Mouse (Mus musculus) embryonic stem cell, embryonic (primary cell): ENCODE measurements around the gene Rnf31.

Source experiments
- CTCF ChIA-PET, 4 experiments: fragments of 300-600 bp in 2 of 4; fragments of 350-600 bp in 2 of 4; sonication (Branson Sonifier 250); formaldehyde crosslinking; loops; one replicate each; lab custom pipeline; 2022; ENCODE audit warnings: inconsistent platforms in 2 of 4; lab: Charles Lee
- POLR2A ChIA-PET, 4 experiments: fragments of 300-600 bp in 2 of 4; fragments of 350-600 bp in 2 of 4; sonication (Branson Sonifier 250); formaldehyde crosslinking; loops; one replicate each; lab custom pipeline; 2022; ENCODE audit warnings: antibody characterized with exemption in 4 of 4, inconsistent platforms in 1 of 4; lab: Charles Lee

Gene Rnf31

DNA sequence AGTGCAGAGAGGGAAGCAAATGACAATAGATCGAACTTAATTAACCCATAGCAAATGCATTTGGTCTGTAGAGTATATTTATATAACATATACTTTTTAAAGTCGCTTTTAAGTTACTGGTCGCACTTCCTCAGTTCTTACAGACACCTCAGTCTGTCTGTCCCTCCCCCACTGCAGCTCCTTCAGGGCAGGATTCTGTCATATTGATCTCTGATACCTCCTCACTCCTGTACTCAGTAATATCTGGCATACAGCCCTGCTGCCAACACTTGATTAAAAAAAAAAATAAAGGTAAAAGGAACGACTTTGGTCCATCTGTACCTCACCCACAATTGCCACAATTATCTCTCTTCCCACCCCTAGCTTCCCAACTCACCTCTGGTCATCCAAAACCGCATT, 7.2 kb upstream of the Rnf31 start:
- POLR2A ChIA-PET, result interaction anchor here (0.5 to 3.5 kb wide), 15 partner anchors 8 to 299 kb away, joined by 3 to 29 read pairs (median 4); partner anchors contain the start of genes A730061H03Rik (in 2 of the 4), Dcaf11 (in 2 of the 4), Fitm1 (in 2 of the 4) and Pck2 (in 2 of the 4)
- CTCF ChIA-PET, result interaction anchor here in 3 of 4 experiments (0.6 to 1.9 kb wide), 6 partner anchors 17 to 178 kb away, joined by 3 to 6 read pairs (median 4); no protein-coding TSS in a partner anchor

DNA sequence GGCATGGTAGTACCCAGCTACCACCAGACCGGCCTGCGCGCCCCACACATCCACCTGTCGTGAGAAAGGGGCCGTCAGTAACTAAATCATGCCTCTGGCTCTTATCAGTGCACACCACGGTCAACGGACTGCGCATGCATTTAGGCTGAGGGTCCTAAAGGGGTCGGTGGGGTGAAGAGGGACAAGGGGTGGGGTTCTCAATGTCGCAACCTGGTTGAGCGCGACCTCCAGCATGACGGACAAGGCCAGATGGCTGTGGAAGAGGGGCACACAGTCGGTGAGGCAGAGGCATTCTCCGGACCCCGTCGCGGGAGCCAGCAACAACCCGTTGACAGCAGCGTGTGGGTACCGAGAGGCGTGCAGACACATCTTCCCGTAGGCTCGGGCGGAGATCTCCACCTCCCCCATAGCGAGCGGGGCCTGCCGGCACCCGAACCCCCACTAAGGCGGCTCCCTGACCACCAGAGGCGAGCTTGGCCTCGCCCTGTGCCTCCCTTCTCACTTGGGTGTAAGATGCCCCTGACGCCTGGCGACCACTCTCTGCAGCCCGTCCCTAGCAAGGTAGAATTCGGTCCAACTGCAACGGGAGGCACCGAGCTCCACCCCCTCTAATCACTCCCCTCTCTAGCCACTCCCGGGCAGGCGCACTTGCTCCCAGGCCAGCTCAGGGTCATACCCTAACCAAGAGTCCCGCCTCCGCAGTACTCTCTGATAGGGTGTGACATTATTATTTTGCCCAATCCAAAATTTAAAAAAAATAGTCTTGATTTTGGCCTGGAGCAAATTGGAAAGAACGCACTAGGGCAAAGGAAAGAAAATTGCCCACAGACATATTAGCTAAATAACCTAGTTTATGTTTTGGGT, 6.6 kb upstream of the Rnf31 start, which contains the start of gene Emc9:
Gene Emc9, minus strand, starts transcription at position 601 of the 864 bp plus-strand sequence.
- POLR2A ChIA-PET, result interaction anchor here (0.5 to 3.5 kb wide), 35 partner anchors 9 to 691 kb away, joined by 3 to 29 read pairs (median 4); partner anchors contain the start of genes A730061H03Rik (in 3 of the 4), Pck2 (in 3 of the 4), Dcaf11 (in 2 of the 4) and Fitm1 (in 2 of the 4)
- CTCF ChIA-PET, result interaction anchor here in 3 of 4 experiments (0.5 to 1.6 kb wide), 11 partner anchors 10 to 411 kb away, joined by 3 to 6 read pairs (median 4); partner anchors contain the start of genes A730061H03Rik (in 1 of the 3) and Fitm1 (in 1 of the 3)

DNA sequence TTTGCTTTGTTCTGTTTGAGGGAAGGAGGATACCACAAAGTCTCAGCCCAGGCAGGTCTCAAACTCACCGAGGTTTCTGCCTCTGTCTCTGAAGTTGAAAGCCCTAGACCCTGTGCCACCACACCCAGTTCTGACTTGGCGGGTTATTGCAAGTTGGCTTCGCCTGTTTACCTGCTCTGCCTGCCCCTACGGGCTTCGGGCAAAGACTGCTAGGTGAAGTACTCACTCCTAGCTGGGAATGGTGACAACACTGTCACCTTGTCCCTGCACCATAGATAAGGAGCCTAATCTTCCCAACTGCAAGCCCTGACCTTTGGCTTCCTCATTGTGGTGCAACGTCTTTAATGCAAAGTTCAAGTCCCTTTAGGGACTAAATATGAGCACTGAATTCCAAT, 5.9 kb upstream of the Rnf31 start:
- POLR2A ChIA-PET, result interaction anchor here in 3 of 4 experiments (0.6 to 3.5 kb wide), 29 partner anchors 10 to 692 kb away, joined by 3 to 29 read pairs (median 5); partner anchors contain the start of genes A730061H03Rik (in 3 of the 3), Pck2 (in 3 of the 3), Dcaf11 (in 2 of the 3) and Cbln3 (in 1 of the 3)
- CTCF ChIA-PET, result interaction anchor here in 3 of 4 experiments (0.5 to 1.6 kb wide), 7 partner anchors 10 to 35 kb away, joined by 3 to 6 read pairs (median 3); partner anchors contain the start of genes A730061H03Rik (in 1 of the 3) and Fitm1 (in 1 of the 3)

DNA sequence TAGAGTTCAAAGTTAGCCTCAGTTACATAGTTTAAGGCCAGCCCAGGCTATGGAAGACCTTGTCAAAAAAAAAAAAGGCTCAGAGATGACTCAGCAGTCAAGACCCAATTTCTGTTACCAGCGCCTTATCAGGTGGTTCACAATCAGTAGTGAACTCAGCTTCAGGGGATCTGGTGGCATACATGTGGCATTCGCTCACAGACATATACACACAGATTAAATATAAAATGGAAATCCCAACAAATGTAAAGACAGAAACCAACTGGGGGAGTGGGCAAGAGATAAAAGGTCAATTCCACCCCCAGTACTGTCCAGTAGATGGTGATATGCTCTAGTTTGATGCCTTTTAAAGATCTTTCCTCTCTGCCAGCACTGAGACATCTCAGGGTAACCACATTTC, 5.4 kb upstream of the Rnf31 start:
- ChIA-PET CTCF (no interaction called here), POLR2A (interaction anchor here in 3 of 4 experiments (1.3 to 2.1 kb wide), 5 partner anchors 10 to 49 kb away, joined by 4 to 12 read pairs (median 7); partner anchors contain the start of genes A730061H03Rik (in 1 of the 3), Dcaf11 (in 1 of the 3), Fitm1 (in 1 of the 3) and Ipo4 (in 1 of the 3))

DNA sequence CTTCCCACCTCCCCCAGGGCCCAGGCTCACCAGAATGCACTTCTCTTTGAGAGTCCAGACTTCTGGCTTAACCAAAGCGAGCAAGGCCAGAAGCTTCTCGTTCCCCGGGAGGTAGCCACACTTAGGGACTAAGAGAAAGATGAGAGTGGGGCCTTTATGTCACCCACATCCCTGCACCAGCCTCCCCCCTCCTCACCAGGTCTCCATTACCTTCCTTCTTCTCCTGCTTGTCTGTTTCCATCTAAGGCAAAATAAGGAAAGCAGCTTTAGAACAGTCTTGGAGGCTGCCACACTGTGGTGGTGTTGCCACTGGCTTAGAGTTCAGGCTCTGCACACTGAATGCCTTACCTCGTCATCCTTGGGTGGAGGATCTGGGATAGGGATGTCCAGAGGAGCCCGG, 2.2 kb upstream of the Rnf31 start:
- ChIA-PET POLR2A (interaction anchor here in 3 of 4 experiments (1.5 to 7.7 kb wide), 6 partner anchors 12 to 83 kb away, joined by 3 to 85 read pairs (median 15); partner anchors contain the start of genes Fitm1 (in 2 of the 3), Psme1 (in 2 of the 3), Gmpr2 (in 1 of the 3) and Ipo4 (in 1 of the 3)), CTCF (no interaction called here)

DNA sequence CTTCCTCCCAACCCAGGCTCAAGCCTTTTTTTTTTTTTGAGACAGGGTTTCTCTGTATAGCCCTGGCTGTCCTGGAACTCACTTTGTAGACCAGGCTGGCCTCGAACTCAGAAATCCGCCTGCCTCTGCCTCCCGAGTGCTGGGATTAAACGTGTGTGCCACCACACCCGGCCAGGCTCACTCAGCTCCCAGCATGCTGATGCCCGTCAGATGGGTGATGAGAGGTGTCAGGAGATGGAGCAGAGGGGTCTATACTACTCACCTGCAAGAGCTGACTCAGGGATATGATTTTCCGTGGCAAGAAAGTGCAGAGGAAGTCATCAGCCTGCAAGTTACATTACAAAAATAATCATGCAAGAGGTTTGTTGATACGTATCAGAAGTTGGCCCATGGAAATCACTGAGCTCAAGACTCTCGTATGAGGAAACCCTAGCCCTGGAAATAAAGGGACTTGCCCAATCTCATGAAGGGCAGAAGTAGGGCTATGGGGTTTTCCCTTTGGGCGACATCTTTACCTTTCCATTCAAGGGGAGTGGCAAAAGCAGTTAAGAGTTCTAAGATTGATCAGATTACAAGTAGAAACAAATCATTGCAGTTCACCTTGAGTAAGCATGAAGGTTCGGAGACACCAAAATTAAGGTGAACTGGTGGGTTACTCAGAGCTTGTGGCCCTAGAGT, 1.6 kb upstream of the Rnf31 start:
- POLR2A ChIA-PET, result interaction anchor here in 3 of 4 experiments (0.5 to 7.7 kb wide), 40 partner anchors 10 to 575 kb away, joined by 3 to 88 read pairs (median 12); partner anchors contain the start of genes A730061H03Rik (in 3 of the 3), Dcaf11 (in 3 of the 3), Gmpr2 (in 3 of the 3) and Nedd8 (in 3 of the 3)
- CTCF ChIA-PET, result interaction anchor here in 3 of 4 experiments (0.6 to 2.2 kb wide), 11 partner anchors 9 to 575 kb away, joined by 3 to 18 read pairs (median 5); partner anchors contain the start of genes A730061H03Rik (in 1 of the 3), Dcaf11 (in 1 of the 3), Mdp1 (in 1 of the 3) and Ngdn (in 1 of the 3)

DNA sequence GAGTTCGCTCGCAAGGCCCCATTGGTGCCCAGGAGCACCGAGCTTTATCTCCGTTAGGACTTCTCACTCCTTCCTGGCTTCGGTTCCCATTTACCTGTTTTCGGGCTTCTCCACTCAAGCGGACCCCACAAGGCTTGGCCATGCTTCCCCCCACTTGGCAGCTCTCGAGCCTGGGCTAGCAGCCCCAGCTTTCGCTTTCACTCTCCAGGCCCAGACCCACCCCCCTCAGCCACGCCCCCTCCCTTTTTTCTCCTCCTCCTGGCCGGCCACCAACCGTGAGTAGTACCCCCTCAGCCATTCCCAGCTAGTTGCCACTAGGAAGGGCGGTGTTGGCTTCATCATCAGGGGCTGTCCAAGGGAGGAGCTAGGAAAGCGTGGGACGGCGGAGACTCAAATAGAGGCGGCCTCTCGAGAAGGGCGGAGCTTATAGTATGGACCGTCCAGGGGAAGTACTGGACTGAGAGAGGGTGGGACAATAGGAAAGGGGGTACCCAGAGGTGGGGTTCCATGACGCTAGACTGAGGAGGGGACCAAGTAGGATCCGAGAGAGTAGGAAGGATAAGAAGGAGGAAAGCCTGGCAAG, 669 bp upstream of the Rnf31 start, which contains the start of gene Psme2:
Gene Psme2, minus strand, starts transcription at position 366 of the 583 bp plus-strand sequence.
- ChIA-PET POLR2A (interaction anchor here (0.5 to 7.7 kb wide), 89 partner anchors 9 to 1008 kb away, joined by 3 to 88 read pairs (median 5); partner anchors contain the start of genes Gmpr2 (in 4 of the 4), Nedd8 (in 4 of the 4), A730061H03Rik (in 3 of the 4) and Dcaf11 (in 3 of the 4)), CTCF (interaction anchor here (0.6 to 2.2 kb wide), 35 partner anchors 10 to 940 kb away, joined by 3 to 18 read pairs (median 4); partner anchors contain the start of genes Dhrs4 (in 2 of the 4), Mdp1 (in 2 of the 4), Rec8 (in 2 of the 4) and A730061H03Rik (in 1 of the 4))

DNA sequence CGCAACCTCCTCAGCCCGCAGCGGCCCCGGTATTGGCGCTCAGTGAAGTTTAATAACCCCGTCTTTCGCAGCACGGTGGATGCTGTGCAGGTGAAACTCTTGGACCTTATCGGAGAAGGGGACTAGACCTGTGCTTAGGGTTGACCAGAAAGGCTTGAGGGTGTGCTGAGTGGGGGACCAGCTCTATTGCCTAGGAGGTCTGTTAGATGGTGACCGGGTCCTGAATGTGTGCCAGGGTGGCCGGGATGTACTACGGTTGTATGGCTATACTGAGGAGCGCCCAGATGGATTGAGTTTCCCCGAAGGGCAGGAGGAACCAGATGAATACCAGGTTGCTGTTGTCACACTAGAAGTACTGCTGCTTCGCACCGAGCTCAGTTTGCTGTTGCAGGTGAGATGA, 718 bp downstream of the Rnf31 start:
- CTCF ChIA-PET, result interaction anchor here in 3 of 4 experiments (0.6 to 2.2 kb wide), 11 partner anchors 10 to 950 kb away, joined by 3 to 18 read pairs (median 3); partner anchors contain the start of genes A730061H03Rik (in 1 of the 3), Dcaf11 (in 1 of the 3), Psme1 (in 1 of the 3) and Rec8 (in 1 of the 3)

DNA sequence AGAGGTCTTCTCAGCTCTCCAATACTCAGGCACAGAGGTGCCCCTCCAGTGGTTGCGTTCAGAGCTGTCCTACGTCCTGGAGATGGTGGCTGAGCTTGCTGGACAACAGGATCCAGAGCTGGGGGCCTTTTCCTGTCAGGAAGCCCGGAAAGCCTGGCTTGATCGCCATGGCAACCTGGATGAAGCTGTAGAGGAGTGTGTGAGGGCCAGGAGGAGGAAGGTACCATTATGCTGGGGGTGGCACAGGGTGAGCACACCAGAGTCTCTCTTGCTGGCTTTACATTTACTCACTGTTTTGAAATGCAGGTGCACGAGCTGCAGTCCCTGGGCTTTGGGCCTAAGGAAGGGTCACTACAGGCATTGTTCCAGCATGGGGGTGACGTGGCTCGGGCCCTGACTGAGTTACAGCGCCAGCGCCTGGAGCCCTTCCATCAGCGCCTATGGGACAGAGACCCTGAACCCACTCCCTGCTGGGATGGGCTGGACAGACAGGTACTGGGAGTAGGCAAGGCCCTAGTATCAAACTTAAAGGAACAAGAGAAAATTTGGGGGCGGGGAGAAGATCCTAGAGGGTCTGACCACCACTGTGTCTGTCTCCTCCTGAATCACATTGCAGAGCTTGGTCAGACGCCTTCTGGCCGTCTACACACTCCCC, 4.7 kb downstream of the Rnf31 start:
- CTCF ChIA-PET, result interaction anchor here in 1 of 4 experiments (0.9 kb wide), 1 partner anchor 40 kb away, joined by 3 read pairs; the partner anchor contains the start of gene Ipo4
- POLR2A ChIA-PET, result interaction anchor here in 2 of 4 experiments (1.0 to 7.7 kb wide), 7 partner anchors 11 to 116 kb away, joined by 3 to 85 read pairs (median 6); partner anchors contain the start of genes A730061H03Rik (in 1 of the 2), Dcaf11 (in 1 of the 2), Emc9 (in 1 of the 2) and Fitm1 (in 1 of the 2)

More for the DNA sequence above, 718 bp downstream of the Rnf31 start:
- POLR2A ChIA-PET, result interaction anchor here in 3 of 4 experiments (0.6 to 7.7 kb wide), 41 partner anchors 9 to 577 kb away, joined by 3 to 88 read pairs (median 11); partner anchors contain the start of genes A730061H03Rik (in 3 of the 3), Dcaf11 (in 3 of the 3), Irf9 (in 3 of the 3) and Psme1 (in 3 of the 3)

DNA sequence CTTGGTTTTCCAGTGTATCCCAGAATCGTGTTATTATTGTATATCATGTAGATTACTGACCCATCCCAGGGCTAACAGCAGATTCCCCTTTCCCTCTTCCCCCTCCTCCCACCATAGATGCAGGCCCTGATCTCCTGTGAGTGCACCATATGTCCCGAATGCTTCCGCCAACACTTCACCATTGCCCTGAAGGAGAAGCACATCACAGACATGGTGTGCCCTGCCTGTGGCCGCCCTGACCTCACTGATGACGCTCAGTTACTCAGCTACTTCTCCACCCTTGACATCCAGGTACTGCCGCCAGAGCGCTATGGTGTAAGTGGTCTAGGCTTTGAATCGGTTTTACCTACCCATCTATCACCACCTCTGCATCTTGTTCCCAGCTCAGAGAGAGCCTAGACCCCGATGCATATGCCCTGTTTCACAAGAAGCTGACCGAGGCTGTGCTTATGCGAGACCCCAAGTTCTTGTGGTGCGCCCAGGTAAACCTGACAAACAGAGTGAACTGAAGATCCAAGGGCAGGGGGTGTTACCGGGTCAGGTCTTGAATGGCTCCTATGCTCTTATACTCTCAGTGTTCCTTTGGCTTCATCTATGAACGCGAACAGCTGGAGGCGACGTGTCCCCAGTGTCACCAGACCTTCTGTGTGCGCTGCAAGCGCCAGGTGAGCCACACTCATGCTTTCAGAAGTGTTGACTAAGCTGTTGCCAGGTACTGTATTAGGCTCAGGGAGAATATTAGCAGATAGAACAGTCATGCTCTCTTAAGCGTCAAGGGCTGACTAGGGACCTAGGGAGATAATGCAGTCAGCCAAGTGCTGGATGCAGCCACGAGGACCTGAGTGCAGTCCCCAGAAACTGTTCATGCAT, 7.2 kb downstream of the Rnf31 start:
- POLR2A ChIA-PET, result interaction anchor here in 1 of 4 experiments (0.7 kb wide), 1 partner anchor 162 kb away, joined by 4 read pairs; no protein-coding TSS in a partner anchor
- CTCF ChIA-PET, result interaction anchor here in 1 of 4 experiments (0.5 kb wide), 1 partner anchor 121 kb away, joined by 3 read pairs; no protein-coding TSS in a partner anchor

DNA sequence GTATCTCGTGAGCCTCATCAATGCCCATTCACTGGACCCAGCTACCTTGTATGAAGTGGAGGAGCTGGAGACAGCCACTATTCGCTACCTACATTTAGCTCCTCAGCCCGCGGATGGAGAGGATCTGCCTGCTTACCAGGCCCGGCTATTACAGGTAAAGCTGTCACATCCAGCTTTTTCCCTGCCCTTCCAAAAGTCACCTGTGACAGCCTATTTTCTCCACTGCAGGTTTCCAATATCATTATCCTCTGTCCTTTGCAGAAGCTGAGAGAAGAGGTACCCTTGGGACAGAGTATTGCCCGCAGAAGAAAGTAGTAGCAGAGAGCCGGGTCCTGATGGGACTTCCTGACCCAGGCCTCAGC, 11.7 kb downstream of the Rnf31 start, which contains the start of gene Irf9:
Gene Irf9, plus strand, starts transcription at position 301 of the 362 bp plus-strand sequence.
- ChIA-PET POLR2A (interaction anchor here in 3 of 4 experiments (0.6 to 5.6 kb wide), 9 partner anchors 12 to 1370 kb away, joined by 3 to 53 read pairs (median 10); partner anchors contain the start of genes Rnf31 (in 3 of the 3), Psme2 (in 2 of the 3), A730061H03Rik (in 1 of the 3) and Dcaf11 (in 1 of the 3)), CTCF (no interaction called here)

DNA sequence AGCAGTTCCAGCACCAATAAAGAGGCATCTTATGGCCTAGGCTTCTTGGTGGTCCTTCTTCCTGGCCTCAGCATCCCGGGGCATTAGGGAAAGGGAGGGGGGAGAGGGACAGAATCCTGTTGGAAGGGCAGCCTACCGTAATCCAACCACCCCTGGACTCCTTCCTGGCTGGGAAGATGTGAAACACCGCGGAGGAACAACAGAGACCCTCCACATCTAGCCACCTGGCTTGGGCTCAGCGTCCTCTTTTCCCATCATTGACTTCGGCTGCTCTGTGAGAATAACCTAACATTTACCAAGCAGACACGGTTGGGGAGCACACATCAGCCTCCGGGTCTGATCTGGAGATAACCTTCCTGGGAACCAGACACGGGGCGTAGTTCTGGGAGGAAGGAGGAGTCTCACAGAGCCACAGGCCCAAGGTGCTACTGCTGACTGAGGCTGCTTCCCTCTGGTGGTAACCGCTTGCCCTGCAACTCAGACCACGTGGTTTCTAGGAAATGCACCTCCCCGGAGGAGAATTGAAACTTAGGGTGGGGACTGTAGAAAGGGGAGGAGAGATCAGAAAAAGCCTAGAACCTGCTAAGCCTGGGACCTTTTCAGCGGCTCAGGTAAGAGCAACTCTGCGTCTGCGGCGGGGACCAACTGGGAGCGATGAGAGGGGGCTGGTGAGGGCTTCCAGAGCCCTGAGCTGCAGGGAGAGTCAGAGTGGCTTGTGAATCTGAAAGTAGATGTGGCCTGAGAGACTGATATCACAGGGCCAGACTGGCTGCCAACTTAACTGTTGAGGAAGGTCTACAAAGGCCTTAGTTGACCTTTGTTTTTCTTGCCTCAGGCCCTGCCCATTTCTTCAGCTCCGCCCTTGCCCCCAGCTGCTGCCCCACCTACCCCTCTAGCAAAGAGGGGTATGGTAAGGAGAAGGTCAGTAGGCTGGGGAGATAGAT, 12.4 kb downstream of the Rnf31 start:
- ChIA-PET CTCF (interaction anchor here (0.7 to 1.6 kb wide), 11 partner anchors 10 to 426 kb away, joined by 3 to 7 read pairs (median 4); partner anchors contain the start of genes Dhrs4 (in 1 of the 4), Emc9 (in 1 of the 4), Rabggta (in 1 of the 4) and Rec8 (in 1 of the 4)), POLR2A (interaction anchor here (0.5 to 5.6 kb wide), 31 partner anchors 12 to 723 kb away, joined by 3 to 53 read pairs (median 4); partner anchors contain the start of genes Psme2 (in 3 of the 4), Rnf31 (in 3 of the 4), A730061H03Rik (in 2 of the 4) and Gmpr2 (in 2 of the 4))

DNA sequence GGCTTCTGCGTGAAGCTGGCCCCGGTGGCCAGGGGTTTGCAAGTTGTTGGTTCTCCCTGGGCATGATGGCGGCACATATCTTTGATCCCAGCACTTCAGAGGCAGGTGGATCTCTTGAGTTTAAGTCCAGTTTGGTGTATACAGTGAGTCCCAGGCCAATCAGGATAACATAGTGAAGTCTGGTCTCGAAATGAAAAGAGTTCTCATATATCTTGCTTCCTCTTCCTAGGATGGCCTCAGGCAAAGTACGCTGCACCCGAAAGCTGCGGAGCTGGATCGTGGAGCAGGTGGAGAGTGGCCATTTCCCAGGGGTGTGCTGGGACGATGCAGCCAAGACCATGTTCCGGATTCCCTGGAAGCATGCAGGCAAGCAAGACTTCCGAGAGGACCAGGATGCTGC, 13.3 kb downstream of the Rnf31 start:
- POLR2A ChIA-PET, result interaction anchor here (0.5 to 5.6 kb wide), 29 partner anchors 13 to 295 kb away, joined by 3 to 53 read pairs (median 4); partner anchors contain the start of genes A730061H03Rik (in 3 of the 4), Gmpr2 (in 2 of the 4), Nedd8 (in 2 of the 4) and Psme2 (in 2 of the 4)
- CTCF ChIA-PET, result interaction anchor here (0.7 to 1.6 kb wide), 11 partner anchors 11 to 427 kb away, joined by 3 to 7 read pairs (median 4); partner anchors contain the start of genes Dhrs4 (in 1 of the 4), Emc9 (in 1 of the 4), Rabggta (in 1 of the 4) and Rec8 (in 1 of the 4)
